ENCODE assay signal across 17 mouse cellular contexts in the genomic region with DNA sequence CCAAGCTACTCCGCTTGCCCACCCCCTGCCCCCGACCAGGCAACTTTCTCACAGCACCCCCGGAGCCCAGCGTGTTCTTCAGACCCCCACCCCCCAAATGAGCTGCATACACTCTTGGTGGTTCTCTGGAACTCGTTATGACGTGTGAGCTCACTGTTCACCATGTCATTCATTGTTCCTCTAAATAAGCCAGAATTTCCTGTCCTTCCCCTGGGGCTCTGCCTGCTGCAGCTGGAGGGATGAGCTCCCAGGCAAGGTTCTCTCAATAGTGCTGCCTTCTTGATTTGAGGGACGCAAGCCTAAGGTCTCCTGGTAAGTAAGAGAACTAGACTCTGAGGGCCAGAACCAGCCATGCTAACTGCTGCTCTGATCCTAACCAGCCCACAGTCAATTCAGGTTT. TPM values are rescaled to one million over a fixed set of nuclear protein-coding genes. Genes with fewer than 3 reads are reported as not detected.
A peak's percentile ranks its signal among the peaks of the same experiment; 100 is the strongest.
DNase-seq lines count a peak whose midpoint lies in the region; ATAC-seq and TF ChIP-seq lines count a peak whose summit lies in the region.
"Had no signal": no experiment of that assay in that cellular context is flagged by ENCODE, and none has a peak within 500 bp of the region (broad histone marks: within the 10 kb centered on the region; RNA-seq: fewer than 3 reads in every experiment).

No protein-coding gene starts in this region.

- DNase-seq in forebrain, embryonic 14.5 days (ENCODE audit: low spot score) = no peak
- DNase-seq in lung, adult 2 months = no peak
- peak; percentile 61 for DNase-seq in embryonic facial prominence, embryonic 14.5 days (ENCODE audit: low spot score)
- no peak for DNase-seq in heart, adult 8-10 months (ENCODE audit: low spot score)
- DNase-seq: adrenal gland, adult 2 months; cerebellum, postnatal 14 days; heart, adult 2 months; kidney, adult 9 months; kidney, postnatal 4 days; thymus, postnatal 25 days had no signal

- no peaks in the 10 kb centered on the region for H3K9me3 ChIP-seq in forebrain, embryonic 12.5 days
- no peaks in the 10 kb centered on the region for H3K9me3 ChIP-seq in forebrain, embryonic 14.5 days (replicated peaks; ENCODE audit: control insufficient read depth, low read length)
- H3K9me3 ChIP-seq in lung, embryonic 15.5 days = no peaks in the 10 kb centered on the region
- no peaks in the 10 kb centered on the region for H3K9me3 ChIP-seq in embryonic facial prominence, embryonic 14.5 days (ENCODE audit: control insufficient read depth, low read length)
- no peaks in the 10 kb centered on the region for H3K9me3 ChIP-seq in stomach, embryonic 15.5 days
- H3K9me3 ChIP-seq: forebrain, embryonic 15.5 days; midbrain, embryonic 15.5 days had no signal

- TF ChIP-seq POLR2A in lung, adult 2 months (IDR thresholded peaks at IDR 0.05; ENCODE audit: borderline replicate concordance, extremely low read depth, low read depth, low read length) = no peak

- no peaks in the 10 kb centered on the region; the same call in 1 of the 2 replicates for H3K27me3 ChIP-seq in forebrain, embryonic 12.5 days
- no peaks in the 10 kb centered on the region for H3K27me3 ChIP-seq in forebrain, embryonic 14.5 days (replicated peaks; ENCODE audit: control insufficient read depth, insufficient read depth, low read length)
- no peaks in the 10 kb centered on the region for H3K27me3 ChIP-seq in lung, embryonic 15.5 days
- no peaks in the 10 kb centered on the region for H3K27me3 ChIP-seq in embryonic facial prominence, embryonic 14.5 days (replicated peaks; ENCODE audit: control insufficient read depth, insufficient read depth, low read length)
- no peaks in the 10 kb centered on the region for H3K27me3 ChIP-seq in stomach, embryonic 15.5 days (replicated peaks)
- H3K27me3 ChIP-seq: forebrain, embryonic 15.5 days; midbrain, embryonic 15.5 days had no signal

- no peak overlapping the region for H3K4me3 ChIP-seq in forebrain, embryonic 12.5 days (replicated peaks)
- no peak overlapping the region for H3K4me3 ChIP-seq in forebrain, embryonic 14.5 days (ENCODE audit: low read depth, low read length)
- no peak overlapping the region for H3K4me3 ChIP-seq in lung, embryonic 15.5 days
- no peak overlapping the region for H3K4me3 ChIP-seq in lung, adult 2 months (replicated peaks; ENCODE audit: extremely low read depth, low read depth, low read length)
- no peak overlapping the region for H3K4me3 ChIP-seq in embryonic facial prominence, embryonic 14.5 days (ENCODE audit: low read depth, low read length)
- H3K4me3 ChIP-seq in stomach, embryonic 15.5 days (replicated peaks) = no peak overlapping the region
- H3K4me3 ChIP-seq: forebrain, embryonic 15.5 days; heart, adult 2 months; midbrain, embryonic 15.5 days had no signal

- H3K27ac ChIP-seq in forebrain, embryonic 12.5 days = 0 out of 2 replicates have a peak overlapping the region, but pooled peaks have one; percentile 10
- H3K27ac ChIP-seq in forebrain, embryonic 14.5 days (ENCODE audit: low read depth, low read length) = no peak overlapping the region
- H3K27ac ChIP-seq in lung, embryonic 15.5 days = peak overlapping the region; percentile 38
- H3K27ac ChIP-seq in embryonic facial prominence, embryonic 14.5 days (replicated peaks; ENCODE audit: low read depth, low read length) = peak overlapping the region; percentile 86; the same call in 1 of the 2 replicates
- H3K27ac ChIP-seq in stomach, embryonic 15.5 days = peak overlapping the region; percentile 41; the same call in 1 of the 2 replicates
- H3K27ac ChIP-seq: forebrain, embryonic 15.5 days; heart, adult 2 months; hindbrain, postnatal 0 days; midbrain, embryonic 15.5 days had no signal

- H3K4me2 ChIP-seq in forebrain, embryonic 12.5 days = no peak overlapping the region
- H3K4me2 ChIP-seq in forebrain, embryonic 14.5 days (ENCODE audit: low read length) = no peak overlapping the region
- no peak overlapping the region for H3K4me2 ChIP-seq in lung, embryonic 15.5 days
- no peak overlapping the region for H3K4me2 ChIP-seq in embryonic facial prominence, embryonic 14.5 days (ENCODE audit: low read depth, low read length)
- H3K4me2 ChIP-seq in stomach, embryonic 15.5 days = no peak overlapping the region
- H3K4me2 ChIP-seq: forebrain, embryonic 15.5 days; liver, embryonic 11.5 days; midbrain, embryonic 15.5 days had no signal

- H3K36me3 ChIP-seq in forebrain, embryonic 12.5 days (replicated peaks) = no peaks in the 10 kb centered on the region
- H3K36me3 ChIP-seq in forebrain, embryonic 14.5 days (ENCODE audit: control insufficient read depth, insufficient read depth, low read length) = no peaks in the 10 kb centered on the region
- H3K36me3 ChIP-seq in lung, embryonic 15.5 days = no peaks in the 10 kb centered on the region
- H3K36me3 ChIP-seq in embryonic facial prominence, embryonic 14.5 days (ENCODE audit: control insufficient read depth, insufficient read depth, low read length) = peaks cover 16% of the 10 kb centered on the region
- no peaks in the 10 kb centered on the region for H3K36me3 ChIP-seq in stomach, embryonic 15.5 days
- H3K36me3 ChIP-seq: forebrain, embryonic 15.5 days; midbrain, embryonic 15.5 days had no signal

- H3K9ac ChIP-seq in forebrain, embryonic 12.5 days = no peak overlapping the region
- H3K9ac ChIP-seq in forebrain, embryonic 14.5 days (ENCODE audit: low read length) = no peak overlapping the region
- H3K9ac ChIP-seq in lung, embryonic 15.5 days = no peak overlapping the region
- no peak overlapping the region for H3K9ac ChIP-seq in embryonic facial prominence, embryonic 14.5 days (ENCODE audit: low read depth, low read length)
- H3K9ac ChIP-seq in stomach, embryonic 15.5 days = no peak overlapping the region
- H3K9ac ChIP-seq: forebrain, embryonic 15.5 days; midbrain, embryonic 15.5 days had no signal

- 60% methylated on average over 7 of the region's 7 CpGs for WGBS in forebrain, embryonic 12.5 days
- 51% methylated on average over 7 of the region's 7 CpGs for WGBS in forebrain, embryonic 14.5 days
- 64% methylated on average over 7 of the region's 7 CpGs for WGBS in lung, embryonic 15.5 days
- WGBS in lung, adult 2 months = 68% methylated on average over 7 of the region's 7 CpGs
- 35% methylated on average over 7 of the region's 7 CpGs for WGBS in embryonic facial prominence, embryonic 14.5 days
- 63% methylated on average over 7 of the region's 7 CpGs for WGBS in stomach, embryonic 15.5 days

- peaks cover 28% of the 10 kb centered on the region for H3K4me1 ChIP-seq in forebrain, embryonic 12.5 days
- H3K4me1 ChIP-seq in forebrain, embryonic 14.5 days (ENCODE audit: control insufficient read depth, insufficient read depth, low read length) = peaks cover 16% of the 10 kb centered on the region
- peaks cover 35% of the 10 kb centered on the region for H3K4me1 ChIP-seq in lung, embryonic 15.5 days
- H3K4me1 ChIP-seq in lung, adult 2 months (ENCODE audit: control insufficient read depth, insufficient read depth, low read length) = peaks cover 6% of the 10 kb centered on the region; the same call in 1 of the 2 replicates
- peaks cover 44% of the 10 kb centered on the region for H3K4me1 ChIP-seq in embryonic facial prominence, embryonic 14.5 days (ENCODE audit: control insufficient read depth, insufficient read depth, low read length)
- peaks cover 38% of the 10 kb centered on the region for H3K4me1 ChIP-seq in stomach, embryonic 15.5 days

- TF ChIP-seq CTCF in lung, adult 2 months (IDR thresholded peaks at IDR 0.05; ENCODE audit: insufficient read depth, low read length) = no peak

- no peak for ATAC-seq in forebrain, embryonic 12.5 days (ENCODE audit: low FRiP score)
- no peak for ATAC-seq in forebrain, embryonic 14.5 days
- ATAC-seq in lung, embryonic 15.5 days (ENCODE audit: borderline replicate concordance, extremely low read depth, low FRiP score, low TSS enrichment) = no peak
- ATAC-seq in embryonic facial prominence, embryonic 14.5 days (ENCODE audit: low read depth) = no peak
- no peak for ATAC-seq in stomach, embryonic 15.5 days (ENCODE audit: insufficient read depth, low FRiP score, low read depth)
- ATAC-seq: forebrain, embryonic 15.5 days; hindbrain, postnatal 0 days; midbrain, embryonic 15.5 days had no signal

RNA-seq across cellular contexts. Expression of a gene that starts 59.6 kb away (rescaled TPM):
- polyA plus RNA-seq in forebrain, embryonic 12.5 days (2016; fragmentation: Nextera tagmentation; extraction: Ambion mirVana) = 8.1 and 9.0 TPM in 2 replicates
- 4.8 and 6.2 TPM in 2 replicates for polyA plus RNA-seq in forebrain, embryonic 14.5 days (2014; fragmentation: Nextera tagmentation; extraction: Ambion mirVana)
- 15.6 and 15.7 TPM in 2 replicates for polyA plus RNA-seq in lung, embryonic 15.5 days (2015; fragmentation: Nextera tagmentation; extraction: Ambion mirVana)
- polyA plus RNA-seq in lung, adult 2 months (2012; rRNA removed) = 20.2 and 23.4 TPM in 2 replicates
- 16.3 and 19.6 TPM in 2 replicates for polyA plus RNA-seq in embryonic facial prominence, embryonic 14.5 days (2014; fragmentation: Nextera tagmentation; extraction: Ambion mirVana)
- 15.1 and 15.6 TPM in 2 replicates for polyA plus RNA-seq in stomach, embryonic 15.5 days (2015; fragmentation: Nextera tagmentation; extraction: Ambion mirVana)
- total RNA-seq in heart, adult 8-10 months (2022) = 10 to 100 TPM; 24.7 to 43.0 (median 31.0) TPM
